Mouse (Mus musculus): ENCODE measurements at regions not wholly inside any gene's neighbourhood (a gene's known extent, or its start where the extent isn't known, plus 50 kb on each side); places are given as distances from the start of the nearest gene placed in this dataset.

- DNase-seq (ENCODE audit: low spot score in 2 of 2): no peak
Observed at GRCm38 (mm10) chr2:84265002-84265401, 160.2 kb downstream of the Calcrl start.

GRCm38 (mm10) chr2:84266158-84266557, 159.1 kb downstream of the Calcrl start:
- no peak for DNase-seq (ENCODE audit: low spot score in 2 of 2)

- no peak for DNase-seq (ENCODE audit: low spot score in 2 of 2)
Observed at GRCm38 (mm10) chr2:84266883-84267554, 158.2 kb downstream of the Calcrl start.

- no peak for DNase-seq (ENCODE audit: low spot score in 2 of 2)
Observed at GRCm38 (mm10) chr2:84274038-84274724, 151.0 kb downstream of the Calcrl start.

- no peak for DNase-seq (ENCODE audit: low spot score in 2 of 2)
Observed at GRCm38 (mm10) chr2:84277181-84277580, 148.0 kb downstream of the Calcrl start.

All from urinary bladder, postnatal 36 days (tissue).